Mouse (Mus musculus) MEL-GATA-1-ER (cell line): ENCODE measurements at regions not wholly inside any gene's neighbourhood (a gene's known extent, or its start where the extent isn't known, plus 50 kb on each side); places are given as distances from the start of the nearest gene placed in this dataset.

ENCODE experiments used
- DNase-seq: peaks from one replicate; pipeline ENCODE4 v3.0.0-alpha.2; 2012; ENCODE audit warnings: low read depth; ENCODE audit errors: extremely low read depth

DNA sequence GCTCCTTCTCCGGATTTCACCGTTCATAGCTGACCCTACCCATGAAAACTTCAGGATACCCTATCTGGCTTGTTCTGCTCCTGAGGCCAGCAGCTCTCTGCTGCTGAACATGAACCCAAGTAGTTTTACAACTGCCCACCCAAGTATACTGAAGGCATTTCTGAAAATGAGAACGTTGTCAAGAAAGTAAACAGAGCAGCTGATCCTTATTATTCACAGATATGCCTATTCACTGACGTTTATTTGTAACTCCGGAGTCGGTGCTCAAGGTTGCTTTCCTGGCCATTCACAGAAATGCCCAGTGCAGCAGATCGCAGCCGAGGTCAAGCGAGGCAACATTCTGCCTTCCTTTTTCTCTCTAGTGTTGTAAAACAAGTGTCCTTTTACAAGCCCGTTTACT is 128.4 kb upstream of the N6amt1 start:
- DNase-seq, result no peak

DNA sequence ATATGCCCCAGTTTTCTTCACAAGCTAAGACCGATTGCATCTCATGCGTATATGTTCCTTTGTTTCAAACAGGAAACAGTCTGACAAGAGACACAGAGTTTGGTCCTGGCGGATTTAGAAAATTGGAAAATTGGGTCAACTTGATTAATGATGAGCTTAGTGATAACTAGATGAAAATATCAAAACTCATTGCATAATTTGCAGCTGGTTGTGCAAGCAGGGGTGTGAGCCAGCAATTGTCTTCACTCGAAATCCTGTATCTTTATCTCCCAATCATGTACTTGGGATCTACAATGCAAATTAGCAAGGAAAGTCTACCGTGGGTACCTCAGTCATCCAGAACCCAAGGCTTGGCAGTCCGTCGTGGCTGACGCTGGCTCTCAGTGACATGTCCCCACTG is 128.9 kb upstream of the N6amt1 start:
- DNase-seq, result no peak

DNA sequence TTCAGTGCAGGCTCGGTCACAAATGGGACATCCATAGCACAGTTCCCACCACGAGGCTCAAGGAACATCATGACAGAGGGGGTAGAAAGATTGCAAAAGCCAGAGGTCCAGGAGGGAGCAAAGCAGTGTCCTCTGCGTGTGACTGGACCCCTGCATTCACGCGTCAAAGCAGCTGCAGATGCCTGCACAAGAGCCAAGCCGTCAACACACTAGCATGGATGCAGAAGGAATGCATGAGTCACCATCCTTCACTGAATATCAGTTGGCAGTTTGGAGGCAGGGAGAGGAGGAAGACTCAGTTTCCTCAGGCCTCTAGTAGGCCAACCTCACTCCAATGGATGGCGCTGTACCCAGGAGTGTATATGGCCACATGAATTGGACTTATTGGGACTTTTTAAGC is 130.0 kb upstream of the N6amt1 start:
- no peak for DNase-seq

DNA sequence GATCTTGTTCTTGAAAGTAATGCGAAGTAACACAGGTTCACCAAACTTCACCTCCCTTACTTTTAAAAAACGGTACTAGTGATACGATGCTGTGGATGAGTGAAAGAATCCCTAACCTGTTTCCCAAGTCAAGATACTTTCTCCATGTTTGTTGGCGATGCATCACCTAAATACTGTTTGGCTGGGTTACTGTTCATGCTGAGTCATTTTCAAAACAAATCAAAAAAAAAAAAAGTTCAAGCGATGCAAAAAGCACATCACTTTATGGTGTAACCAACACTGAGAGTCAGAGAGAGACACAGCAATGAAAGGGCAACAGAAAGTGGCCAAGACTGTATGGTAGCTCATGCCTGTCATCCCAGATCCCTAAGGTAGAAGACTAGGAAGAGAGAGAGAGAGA is 133.4 kb upstream of the N6amt1 start:
- no peak for DNase-seq

DNA sequence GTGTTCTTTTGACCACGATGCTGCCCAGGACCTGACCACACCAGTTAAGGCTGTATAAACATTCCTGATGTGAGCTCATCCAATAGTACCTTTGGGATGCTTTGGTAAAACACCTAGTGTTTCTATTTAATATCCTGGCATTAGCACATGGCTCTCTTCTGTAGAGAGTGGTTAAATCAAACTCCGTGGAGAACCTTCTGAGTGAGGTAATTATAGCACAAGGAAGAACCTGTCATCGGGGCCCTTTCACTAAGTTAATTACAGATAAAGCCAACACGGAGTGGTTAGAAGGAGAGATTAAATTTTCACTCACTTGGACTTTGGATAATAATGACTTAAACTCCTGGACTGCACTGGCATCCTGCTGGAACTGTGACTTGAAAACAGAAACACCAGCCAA is 133.8 kb upstream of the N6amt1 start:
- no peak for DNase-seq

DNA sequence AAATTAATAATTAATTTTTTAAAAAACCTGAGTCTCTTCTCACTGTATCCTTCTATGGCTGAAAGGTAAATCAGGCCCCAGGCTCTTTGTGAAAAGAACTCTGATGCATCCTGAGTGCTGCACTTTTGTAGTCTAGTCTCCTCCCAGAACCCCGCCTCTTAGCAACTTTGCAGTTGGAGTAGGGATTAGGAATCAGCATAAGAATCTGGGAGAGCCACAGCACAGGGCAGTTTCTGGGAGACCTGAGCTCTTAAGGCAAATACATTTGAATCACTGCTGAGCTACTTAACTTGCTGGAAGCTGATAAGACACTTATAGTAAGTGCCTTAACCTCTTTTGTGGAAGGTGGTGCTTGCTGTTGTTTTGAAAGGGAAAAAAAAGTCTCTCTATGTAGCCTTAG is 146.1 kb upstream of the N6amt1 start:
- no peak for DNase-seq

DNA sequence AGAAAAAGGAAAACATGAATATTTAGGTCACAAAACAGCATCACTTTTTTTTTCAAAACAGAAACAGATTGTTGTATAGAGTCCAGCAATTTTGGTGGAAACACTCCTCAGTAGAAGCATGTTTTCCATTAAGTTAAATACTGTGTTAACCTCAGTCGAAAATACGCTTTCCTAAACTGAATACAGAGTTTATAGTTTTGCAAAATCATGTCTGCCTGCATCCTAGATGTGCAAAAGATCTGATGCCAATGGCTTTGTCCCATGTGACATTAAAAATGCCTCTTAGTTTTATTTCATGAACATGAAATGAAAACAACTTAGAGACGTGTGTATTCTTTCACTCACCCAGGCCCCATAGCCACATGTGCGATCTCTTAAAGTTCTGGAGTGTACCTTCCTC is 163.5 kb upstream of the N6amt1 start:
- DNase-seq, result no peak

DNA sequence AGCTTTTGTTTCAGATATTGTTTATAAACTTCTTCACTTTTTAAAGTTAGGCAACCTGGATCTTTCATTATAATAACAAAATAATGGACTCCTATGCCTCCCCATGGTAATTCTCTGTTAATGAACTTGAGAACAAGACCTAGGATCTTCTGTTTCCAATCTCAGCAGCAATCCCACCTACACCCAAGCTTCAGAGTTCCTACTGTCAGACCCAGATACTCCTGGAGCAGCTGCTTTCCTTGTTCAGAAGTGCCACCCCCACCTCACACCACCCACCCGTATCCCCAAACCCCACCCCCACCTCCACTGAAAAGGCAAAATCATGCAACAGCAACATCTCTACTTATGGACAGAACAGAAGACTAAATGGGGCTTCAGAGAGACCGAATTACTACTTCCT is 165.2 kb upstream of the N6amt1 start:
- no peak for DNase-seq

DNA sequence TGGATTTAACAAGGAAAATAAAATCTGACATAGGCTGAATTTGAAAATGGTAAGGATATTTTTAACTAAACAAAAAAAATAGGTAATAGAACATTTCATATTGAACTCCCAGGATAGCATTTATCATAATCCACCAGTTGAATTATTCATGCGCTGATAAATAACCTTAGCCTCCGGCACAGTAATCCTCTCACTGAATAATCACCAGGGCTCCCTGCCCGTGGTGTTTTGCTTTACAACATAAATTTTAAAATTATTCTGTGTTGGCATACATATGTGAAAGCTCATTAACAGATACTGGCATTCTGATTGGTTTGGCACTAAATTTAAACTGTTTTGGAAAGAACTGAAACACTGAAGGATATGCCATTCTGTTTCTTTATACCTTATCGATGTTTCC is 181.6 kb upstream of the N6amt1 start:
- DNase-seq, result no peak

DNA sequence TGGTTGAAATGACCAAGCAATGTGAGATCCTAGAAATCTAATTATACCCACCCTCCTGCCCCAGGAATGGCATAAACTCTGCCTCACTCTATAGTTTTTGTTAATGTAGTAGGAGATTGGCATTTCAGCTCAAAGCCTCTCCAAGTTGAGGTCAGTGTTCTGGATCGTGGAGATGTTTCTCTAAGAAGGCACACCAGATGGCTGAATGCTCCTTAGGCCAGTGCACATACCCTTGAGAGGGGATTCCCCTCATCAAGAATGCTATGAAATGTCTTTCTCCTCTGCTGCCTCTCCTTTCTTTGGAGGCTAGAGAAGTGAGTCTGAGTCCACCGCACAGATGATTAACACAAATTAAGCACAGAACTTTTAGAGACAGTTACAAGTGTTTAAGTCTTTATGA is 214.7 kb upstream of the N6amt1 start:
- DNase-seq, result no peak

DNA sequence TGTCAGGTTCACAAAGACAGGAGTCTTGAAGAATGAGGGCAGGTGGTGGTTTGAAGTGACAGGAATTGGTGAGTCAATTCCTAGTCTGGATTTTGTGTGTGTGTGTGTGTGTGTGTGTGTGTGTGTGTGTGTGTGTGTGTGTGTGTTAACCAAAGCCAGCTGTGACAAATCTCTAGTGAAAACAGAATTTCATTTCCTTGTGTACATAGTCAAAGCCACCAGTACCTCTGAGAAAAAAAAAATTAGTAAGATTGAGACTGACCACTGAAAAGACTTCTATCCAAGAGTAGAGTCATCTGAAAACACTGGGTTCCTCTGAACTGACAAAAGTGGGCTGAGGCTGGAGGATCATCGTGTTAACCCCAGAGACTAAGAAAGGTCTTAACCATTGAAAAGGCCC is 217.5 kb upstream of the N6amt1 start:
- DNase-seq, result no peak

DNA sequence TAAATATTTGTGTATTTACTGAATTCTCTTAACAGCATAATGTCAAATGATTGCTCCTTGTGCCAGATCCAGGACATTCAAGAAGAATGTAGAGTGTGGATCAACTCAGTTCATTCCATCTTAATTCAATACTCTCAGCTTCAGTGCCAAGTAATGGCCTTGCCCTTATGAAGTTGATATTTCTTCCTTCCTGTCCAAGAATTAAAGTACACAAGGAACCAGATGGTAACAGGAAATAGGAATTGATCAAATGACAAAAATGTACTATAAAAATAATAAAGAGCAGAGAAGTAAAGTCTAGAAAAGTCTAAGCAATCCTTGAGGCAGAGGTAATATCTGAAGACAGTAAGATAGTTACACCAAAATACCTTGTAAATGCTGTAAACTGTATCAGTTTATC is 219.5 kb upstream of the N6amt1 start:
- DNase-seq, result no peak

DNA sequence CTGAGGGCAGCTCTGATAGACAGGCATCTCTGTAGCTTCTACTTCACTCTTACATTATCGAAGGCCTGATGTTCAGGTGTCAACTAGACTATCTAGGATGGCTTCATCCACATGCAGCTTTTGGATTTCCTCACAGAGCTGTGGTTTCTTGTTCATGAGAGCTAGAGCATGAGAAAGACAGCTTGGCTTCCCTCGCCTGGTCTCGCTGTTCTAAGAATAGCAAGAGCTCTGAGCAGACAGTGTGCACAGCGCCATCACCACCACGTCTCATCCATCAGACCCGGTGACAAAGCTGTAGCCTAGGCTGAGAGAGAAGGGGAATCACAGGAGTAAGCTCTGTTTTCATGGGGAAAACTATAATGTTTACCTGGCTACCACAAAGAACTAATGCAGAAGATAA is 220.1 kb upstream of the N6amt1 start:
- no peak for DNase-seq

DNA sequence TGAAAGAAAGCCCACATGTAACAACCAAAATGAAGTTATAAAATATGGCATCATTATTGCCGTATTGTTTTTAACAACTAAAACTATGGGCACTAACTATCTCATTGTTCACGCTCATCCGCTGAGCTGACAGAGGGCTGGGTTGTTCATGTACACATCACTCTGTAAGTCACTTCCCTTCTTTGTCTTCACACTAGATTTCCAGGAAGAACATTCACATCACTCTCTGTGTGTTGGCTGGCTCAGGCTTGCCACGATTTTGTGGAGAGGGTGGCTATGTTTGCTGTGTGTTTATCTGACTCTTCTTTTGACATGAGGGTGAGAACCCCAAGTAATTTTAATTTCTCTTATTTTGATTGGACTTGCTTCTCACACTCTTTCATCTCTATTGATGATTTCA is 221.9 kb upstream of the N6amt1 start:
- DNase-seq, result no peak

DNA sequence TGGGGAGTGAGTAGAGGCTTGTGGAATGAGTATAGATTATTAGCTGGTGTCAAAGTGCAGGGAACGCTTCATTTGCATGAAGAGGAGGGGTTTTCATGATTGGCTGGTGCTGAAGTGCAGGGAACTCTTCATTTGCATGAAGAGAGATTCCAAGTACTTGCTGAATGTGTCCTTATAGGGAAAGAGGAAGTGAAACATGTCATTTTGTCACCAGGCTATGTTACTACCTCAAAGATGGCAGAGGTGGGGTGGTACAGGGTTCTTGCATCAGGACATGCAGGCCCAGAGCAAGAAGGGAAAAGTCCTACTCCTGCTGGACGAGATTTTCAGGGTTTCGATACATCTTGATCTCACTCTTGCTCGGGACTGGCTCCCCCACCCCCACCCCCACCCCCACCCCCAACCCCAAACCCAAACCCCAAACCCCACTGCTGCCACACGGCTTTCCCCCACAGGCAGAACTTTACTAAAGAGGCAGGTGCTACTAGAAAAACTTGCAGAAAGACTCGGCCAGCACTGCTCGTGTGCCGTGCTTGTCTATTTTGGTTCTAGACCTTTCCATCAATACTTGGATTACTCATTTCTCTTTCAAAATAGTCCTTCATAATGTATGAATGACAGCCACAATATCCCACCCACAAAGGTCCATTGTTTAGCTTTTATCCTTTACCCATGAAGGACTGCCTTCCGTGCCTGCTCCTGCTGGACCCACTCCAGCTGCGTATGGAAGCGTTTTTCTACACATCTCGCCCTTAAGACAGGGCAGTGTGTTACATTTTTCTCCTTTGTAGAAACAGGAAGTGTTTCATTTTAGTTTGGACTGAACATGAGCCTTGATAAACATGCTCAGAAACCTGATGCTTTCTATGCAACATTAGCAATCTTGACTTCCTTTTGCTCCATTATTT is 223.0 kb upstream of the N6amt1 start:
- peak; percentile 3 for DNase-seq

DNA sequence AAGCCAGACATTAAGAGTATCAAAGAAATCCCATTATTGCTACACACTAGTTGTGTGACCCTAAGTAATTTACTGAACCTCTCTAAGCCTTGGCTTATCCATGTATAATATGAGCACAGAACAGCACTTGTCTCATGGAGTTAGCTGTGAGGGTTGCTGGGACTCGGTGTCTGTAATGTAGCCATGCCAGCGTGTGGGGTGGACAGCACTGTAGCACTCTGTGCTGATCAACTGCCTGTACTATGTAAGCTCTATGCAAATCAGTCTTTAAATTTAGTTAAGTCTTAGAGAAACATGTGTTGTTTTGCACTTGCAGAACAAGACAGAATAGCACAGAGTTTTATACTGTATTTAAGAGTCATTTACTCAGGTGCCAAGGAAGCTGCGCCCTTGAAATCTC is 225.0 kb upstream of the N6amt1 start:
- DNase-seq, result no peak

DNA sequence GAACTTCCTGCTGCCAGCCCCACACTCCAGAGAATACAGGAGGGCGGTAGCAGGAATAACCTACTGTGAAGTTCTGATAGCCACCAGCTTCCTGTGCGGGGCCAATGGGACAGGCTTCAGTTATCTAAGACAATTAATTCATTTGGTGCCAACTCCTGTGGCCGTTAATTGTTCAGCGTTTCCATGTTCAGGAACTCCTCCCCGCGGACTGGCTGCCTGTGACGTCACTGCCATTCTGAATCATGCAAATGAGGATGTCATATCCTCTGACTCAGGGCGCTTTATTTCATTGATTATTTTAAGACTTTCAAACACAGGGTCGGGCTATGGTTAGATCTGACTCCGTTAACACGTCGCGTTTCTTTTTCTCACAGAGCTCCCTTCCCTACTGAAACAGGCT is 225.8 kb upstream of the N6amt1 start:
- DNase-seq, result no peak

DNA sequence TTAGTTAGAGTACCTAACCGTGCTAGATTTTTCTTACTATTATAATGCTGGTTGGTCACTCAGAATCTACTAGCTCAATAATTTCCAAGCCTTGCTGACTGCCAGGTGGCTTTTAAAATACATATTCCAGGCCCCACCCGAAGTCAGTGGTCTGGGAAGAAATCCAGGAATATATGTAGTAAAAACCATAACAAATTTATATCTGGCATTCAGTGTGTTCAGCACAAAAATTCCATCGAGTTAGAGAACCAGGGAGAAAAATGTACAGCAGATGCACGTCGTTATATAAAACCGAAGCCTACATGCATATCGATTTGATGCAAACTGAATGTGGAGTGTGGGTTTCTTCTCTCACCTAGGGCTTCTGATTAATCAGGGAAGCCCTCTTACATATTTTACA is 229.5 kb upstream of the N6amt1 start:
- DNase-seq, result no peak

DNA sequence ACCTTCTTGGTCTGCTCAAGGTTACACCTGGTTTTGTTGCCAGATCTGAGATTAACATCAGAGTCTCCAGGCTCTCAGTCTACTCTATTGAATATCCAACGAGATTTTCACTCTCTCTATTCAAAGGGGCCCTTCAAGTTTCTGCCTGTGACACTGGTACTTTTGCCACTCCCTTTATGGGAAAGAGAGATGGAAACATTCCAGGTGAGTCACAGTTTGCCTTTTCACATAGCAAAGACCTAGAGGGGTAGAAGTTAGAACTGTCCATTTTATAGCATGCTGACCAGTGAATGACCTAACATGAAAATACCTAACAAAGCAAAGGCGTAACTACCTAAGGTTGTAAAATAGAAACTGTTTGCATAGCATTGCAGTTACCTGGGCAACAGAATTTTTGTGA is 250.4 kb upstream of the N6amt1 start:
- no peak for DNase-seq

DNA sequence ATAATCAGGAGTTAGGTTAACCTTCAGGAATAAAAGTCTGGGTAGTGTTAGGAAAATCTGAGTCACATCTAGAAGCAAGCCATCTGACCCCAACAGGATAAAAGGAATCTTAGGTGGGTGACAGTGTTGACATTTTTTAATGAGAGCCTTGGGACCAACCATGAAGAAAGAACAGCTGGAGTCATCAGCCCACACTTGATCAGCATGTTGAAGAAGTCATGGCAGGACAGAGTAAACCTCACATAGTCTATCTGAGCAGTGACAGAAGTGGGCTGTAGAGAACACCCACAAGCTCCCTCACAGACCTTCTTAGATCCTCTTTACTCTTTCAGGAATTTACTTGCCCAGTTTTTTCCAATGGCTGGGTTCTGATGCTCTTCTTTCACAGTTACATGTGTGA is 251.9 kb upstream of the N6amt1 start:
- DNase-seq, result no peak

DNA sequence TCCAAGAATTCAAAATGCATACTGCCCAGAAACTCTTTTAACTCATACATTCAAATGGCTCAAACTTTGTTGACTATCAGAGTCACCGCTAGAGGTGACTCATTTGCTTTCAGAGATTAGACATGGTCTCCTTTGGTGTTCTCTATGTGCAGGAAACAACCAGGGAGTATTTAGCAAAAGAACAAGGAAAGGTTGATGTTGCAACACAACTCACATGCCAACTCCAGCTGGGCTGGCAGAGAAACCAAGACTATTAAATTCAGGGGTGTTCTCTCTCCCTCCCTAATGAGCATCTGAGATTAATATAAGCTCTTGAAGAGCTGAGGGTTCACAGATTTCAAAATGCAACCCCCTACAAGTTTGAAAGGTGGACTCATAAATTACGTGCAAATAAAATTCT is 262.0 kb upstream of the N6amt1 start:
- DNase-seq, result no peak

DNA sequence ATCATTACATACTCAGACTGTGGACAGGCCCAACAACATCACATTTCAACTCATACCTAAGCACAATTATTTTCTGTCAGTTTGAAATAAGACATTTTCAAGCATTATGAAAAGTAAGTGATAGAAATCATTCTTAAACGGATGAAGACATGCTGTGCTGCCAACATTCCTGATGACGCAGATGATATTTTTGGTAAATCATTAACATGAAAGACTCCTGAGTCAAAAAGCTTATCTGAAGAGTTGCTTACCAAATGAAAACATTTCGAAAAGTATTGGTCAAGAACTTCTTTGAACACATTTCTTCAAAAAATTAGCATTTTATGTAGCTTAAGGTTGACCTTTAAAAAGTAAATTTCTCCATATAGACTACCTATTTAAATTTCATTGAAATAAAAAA is 264.7 kb upstream of the N6amt1 start:
- DNase-seq, result no peak

DNA sequence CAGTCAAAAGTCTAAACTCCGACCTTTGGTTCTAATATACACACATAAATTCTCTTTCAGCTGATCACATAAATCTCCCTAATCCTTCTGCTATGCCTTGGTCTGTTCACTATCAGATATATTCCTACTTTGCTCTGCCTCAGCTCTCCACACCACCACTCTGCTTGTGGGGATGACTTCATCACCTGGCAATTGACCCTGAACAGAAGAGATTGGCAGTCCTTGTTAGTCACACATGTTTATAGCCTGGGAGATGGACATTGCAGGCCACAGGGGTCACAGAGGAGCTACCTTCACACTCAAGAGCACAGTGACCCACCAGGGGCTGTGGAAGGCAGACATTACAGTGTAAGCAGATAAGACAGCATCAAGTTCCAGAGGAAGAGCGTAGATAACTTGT is 270.5 kb upstream of the N6amt1 start:
- no peak for DNase-seq

DNA sequence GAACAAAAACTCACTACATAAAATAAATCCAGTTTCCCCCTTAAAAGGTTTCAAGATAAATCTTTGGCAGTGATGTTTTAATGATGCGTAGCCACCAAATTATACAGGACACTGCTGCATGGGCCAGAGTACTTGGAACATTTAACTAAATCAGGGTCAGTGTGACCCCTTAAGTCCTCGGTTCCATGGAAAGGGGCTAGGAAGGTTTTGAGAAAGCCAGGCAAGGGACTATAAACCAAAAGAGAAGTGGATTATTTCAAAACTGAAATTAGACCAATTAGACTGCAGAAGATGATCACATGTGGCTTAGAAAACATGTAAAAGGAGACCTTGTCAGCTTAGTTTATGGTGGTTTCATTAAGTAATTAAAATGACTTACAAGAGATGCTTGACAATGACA is 276.6 kb upstream of the N6amt1 start:
- no peak for DNase-seq
